Mouse (Mus musculus): ENCODE results near the gene Ap3s2.

Gene Ap3s2

DNA sequence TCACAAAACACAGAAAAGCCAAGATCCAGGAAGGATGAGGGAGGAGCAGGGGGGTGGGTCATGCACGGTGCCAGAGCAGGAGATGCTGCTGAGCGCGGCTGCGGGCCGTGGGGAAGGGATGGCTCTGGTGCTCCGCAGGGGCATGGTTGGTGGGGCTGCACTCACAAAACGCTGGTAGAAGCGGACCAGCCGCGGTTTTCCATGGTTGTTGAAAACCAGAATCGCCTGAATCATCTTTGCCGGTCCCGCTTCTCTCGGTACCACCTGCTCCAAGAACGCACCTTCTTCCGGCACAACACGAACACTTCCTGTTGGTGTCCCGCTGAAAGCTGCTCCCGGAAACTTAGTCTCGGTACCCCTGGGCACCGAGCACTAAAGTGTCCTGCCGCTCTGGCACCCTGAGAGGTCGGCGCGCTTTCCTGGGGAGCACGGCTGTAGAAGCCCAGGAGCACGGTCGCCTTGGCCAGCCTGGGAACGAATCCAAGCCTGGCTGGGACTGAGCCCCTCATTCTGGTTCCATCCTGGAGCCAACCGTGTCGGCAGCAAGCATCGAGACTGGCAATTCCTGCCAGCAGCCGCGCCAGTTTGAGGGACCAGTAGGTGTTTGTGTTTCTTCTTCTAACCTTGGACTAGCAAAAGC, at the start of gene Ap3s2:
Ap3s2 (minus strand) TSS at position 306 of the 640 bp plus-strand sequence.
- peak; percentile 91 for DNase-seq (ENCODE audit: low read depth, low spot score)

DNA sequence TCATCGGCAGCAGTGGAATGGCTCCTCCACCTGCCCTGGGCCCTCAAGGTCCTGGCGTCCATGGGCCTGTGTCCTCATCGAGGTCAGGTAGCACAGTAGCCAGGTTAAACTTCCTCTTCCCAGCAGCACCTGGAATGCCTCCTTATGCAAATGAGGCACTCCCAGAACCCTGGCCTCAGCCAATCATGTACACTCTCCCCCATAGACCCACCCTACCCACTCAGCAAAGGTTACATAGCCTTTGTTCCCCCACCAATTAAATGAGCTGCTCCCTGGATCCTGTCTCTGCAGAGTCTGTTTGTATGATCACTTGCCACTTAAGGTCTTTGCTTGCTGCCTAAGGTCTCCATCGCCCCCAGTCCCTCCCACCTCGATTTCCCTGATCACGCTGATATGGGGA, 47.9 kb upstream of the Ap3s2 start:
- no peak for DNase-seq (ENCODE audit: low read depth, low spot score)

GRCm38 (mm10) chr7:79961600-79961999, 41.2 kb upstream of the Ap3s2 start:
- no peak for DNase-seq (ENCODE audit: low read depth, low spot score)

DNA sequence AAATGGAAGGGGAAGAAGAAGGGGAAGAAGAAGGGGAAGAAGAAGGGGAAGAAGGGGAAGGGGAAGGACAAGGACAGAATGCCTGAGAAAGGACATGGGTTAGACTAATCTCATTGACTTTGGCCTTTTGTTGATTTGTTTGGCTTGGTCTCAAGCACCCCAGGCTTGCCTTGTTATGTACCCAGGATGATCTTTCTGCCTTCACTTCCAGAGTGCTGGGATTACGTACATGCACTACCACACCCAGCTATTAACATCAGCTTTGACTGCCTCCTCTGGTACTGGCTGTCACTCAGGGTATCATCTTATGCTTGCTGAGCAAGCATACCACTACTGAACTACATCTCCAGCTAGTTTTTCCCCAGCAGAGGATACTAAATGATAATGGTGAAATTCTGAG, 35.7 kb upstream of the Ap3s2 start:
- no peak for DNase-seq (ENCODE audit: low read depth, low spot score)

DNA sequence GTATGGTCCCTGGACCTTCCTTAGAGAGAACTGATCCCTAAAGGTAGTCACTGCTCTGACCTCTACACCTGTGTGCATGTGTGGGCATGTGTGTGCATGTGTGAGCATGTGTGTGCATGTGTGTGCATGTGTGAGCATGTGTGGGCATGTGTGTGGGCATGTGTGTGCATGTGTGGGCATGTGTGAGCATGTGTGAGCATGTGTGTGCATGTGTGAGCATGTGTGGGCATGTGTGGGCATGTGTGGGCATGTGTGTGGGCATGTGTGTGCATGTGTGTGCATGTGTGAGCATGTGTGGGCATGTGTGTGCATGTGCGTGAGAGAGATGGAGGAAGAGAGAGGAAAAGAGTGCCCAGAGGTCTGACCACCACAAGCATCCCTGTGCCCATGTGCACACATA, 34.4 kb upstream of the Ap3s2 start:
- DNase-seq (ENCODE audit: low read depth, low spot score) = no peak

GRCm38 (mm10) chr7:79951038-79951437, 30.6 kb upstream of the Ap3s2 start:
- no peak for DNase-seq (ENCODE audit: low read depth, low spot score)

- no peak for DNase-seq (ENCODE audit: low read depth, low spot score)
Observed at GRCm38 (mm10) chr7:79950236-79950635, 29.8 kb upstream of the Ap3s2 start.

GRCm38 (mm10) chr7:79935511-79936205, 15.2 kb upstream of the Ap3s2 start:
- DNase-seq (ENCODE audit: low read depth, low spot score) = no peak

- peak; percentile 67 for DNase-seq (ENCODE audit: low read depth, low spot score)
Observed at GRCm38 (mm10) chr7:79934862-79935510, 14.5 kb upstream of the Ap3s2 start, which contains the start of gene Arpin. Gene Arpin, minus strand, starts transcription at chr7:79935359.

GRCm38 (mm10) chr7:79934461-79934860, 14.0 kb upstream of the Ap3s2 start:
- DNase-seq (ENCODE audit: low read depth, low spot score) = no peak

DNA sequence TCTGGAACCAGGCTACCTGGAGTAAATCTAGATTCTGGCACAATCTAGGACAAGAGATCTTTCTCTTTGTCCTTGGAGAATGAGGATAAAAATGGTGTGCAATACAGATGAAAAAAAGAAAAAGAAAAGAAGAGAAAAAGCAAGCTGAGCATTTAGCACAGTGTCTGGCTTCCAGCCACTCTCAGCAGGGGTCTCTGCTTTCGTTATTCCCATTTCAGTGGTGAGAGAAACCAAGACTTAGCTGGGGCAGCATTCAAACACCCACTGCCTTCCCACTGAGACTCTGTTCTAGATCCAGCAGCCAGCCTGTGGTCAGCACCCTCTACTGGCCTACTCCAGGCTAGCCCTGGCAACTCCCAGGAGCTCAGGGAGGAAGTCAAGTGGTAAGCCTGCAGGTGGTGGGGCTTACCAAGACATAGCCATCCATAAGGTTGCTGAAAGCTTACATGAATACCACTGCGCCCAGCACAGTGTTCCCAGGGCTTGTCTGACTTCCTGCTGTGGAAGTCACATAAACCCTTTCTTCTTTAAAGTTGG, 8.1 kb upstream of the Ap3s2 start:
- no peak for DNase-seq (ENCODE audit: low read depth, low spot score)

DNA sequence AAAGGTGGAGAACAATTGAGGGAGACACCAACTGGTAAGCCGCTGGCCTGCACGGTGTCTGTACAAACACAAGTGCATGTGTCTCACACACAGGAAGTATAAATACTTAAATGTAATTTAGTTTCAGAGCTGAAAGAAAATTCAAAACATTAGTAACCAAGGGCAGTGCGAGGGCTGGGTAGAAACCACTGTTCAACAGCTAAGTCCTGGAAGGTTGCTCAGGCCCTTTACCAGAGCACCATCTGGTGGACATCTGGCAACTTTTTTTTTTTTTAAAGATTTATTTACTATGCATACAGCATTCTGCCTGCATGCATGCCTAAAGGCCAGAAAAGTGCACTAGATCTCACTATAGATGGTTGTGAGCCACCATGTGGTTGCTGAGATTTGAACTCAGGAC, 5.9 kb downstream of the Ap3s2 start:
- DNase-seq (ENCODE audit: low read depth, low spot score) = peak; percentile 59

DNA sequence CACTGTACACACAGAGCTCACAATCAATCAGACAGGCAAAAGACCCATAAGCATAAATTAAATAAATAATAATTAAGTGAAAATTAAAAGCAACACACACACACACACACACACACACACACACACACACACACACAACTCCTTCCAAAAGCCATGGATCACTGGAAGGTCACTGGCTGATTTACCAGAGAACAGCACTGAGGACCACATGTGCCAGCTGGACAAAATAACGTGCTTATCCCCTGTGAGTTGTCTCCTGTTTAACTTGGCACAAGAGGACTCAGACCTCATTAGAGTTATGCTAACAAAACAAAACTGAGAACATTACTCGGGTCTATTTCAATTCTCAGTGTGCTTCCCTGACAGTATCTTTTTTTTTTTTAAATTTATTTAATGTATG, 13.1 kb downstream of the Ap3s2 start:
- no peak for DNase-seq (ENCODE audit: low read depth, low spot score)

- DNase-seq (ENCODE audit: low read depth, low spot score) = no peak
Observed at GRCm38 (mm10) chr7:79906914-79907313, 13.5 kb downstream of the Ap3s2 start.

- DNase-seq (ENCODE audit: low read depth, low spot score) = no peak
Observed at GRCm38 (mm10) chr7:79905193-79905592, 15.3 kb downstream of the Ap3s2 start.

- no peak for DNase-seq (ENCODE audit: low read depth, low spot score)
Observed at GRCm38 (mm10) chr7:79903160-79903792, 17.2 kb downstream of the Ap3s2 start.

DNA sequence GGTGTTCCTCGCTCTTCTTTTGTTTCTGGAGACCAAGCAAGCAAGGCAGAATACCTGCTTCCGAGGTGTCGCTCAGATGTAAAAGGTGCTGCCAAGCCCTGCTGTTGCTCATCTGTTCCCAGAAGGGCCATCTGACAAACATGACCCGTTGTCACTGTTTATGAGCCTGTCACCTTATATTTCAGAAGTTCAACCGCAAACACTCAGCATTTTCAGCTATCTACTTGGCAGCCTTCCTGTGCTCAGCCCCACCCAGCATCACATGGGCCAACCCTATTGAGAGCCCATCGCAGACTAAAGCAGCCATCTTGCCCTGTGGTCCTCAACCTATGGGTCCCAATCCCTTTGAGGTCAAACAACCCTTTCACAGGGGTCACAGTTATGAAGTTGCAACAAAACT, 19.7 kb downstream of the Ap3s2 start:
- no peak for DNase-seq (ENCODE audit: low read depth, low spot score)

DNA sequence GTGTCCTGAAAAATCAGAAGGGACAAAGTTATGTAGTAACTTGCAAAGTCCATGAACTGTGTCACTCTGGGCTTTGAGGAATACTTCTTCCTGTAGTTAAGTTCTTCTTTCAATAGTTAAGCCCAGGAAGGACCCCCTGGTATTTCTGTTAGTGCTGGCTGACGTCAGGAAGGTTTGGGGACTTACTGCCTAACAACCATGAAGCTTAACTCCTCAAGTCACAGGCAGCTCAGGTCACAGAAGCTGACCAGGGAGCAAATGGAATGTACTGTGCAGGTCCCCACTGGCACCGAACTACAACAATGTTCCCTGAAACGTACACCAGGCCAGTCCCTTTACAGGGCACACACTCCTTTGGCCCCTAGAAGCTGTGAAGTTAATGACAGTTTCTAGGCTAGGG, 25.2 kb downstream of the Ap3s2 start:
- DNase-seq (ENCODE audit: low read depth, low spot score) = no peak

- no peak for DNase-seq (ENCODE audit: low read depth, low spot score)
Observed at GRCm38 (mm10) chr7:79894790-79895189, 25.7 kb downstream of the Ap3s2 start.

DNA sequence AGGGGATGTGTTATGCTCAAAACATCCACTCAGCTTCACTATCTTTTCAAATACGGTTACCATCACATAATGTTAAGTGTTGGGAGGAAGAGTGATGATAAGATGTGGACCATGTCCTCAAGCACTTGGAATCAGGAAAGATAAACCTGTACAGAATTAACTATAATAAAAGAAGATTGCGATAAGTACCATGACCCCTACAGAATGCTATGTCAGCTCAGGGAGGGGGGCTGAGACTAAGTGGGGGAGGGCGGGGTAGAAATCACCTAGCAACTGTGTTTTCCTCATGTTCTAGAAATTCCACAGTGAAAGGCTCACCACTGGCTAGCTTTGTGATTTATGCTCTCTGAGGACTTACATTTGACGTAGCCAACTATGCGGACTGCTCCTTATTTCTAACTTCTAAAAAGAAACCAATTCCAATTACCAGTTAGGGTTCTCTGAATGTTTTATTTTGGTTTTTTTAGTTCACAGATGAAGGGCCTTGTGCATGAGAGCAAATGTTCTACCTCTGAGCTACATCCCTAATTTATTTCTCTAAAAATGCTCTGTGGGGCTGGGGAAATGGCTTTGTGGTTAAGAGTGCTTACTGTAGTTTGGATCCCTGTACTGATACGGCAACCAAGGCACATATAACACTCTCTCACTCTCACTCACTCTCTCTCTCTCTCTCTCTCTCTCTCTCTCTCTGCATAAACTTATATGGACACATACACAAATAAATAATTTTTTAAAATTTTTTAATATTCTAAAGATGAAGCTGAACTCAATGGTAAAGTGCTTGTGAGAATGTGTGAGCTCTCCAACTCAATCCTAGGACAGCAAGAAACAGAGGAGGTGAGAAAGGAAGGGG, 27.6 kb downstream of the Ap3s2 start:
- no peak for DNase-seq (ENCODE audit: low read depth, low spot score)
